7 mouse cellular contexts compared by ENCODE assay signal in genomic region chr5:30709744-30710383, GRCm38 (mm10). TPM values are rescaled to one million over a fixed set of nuclear protein-coding genes. Genes with fewer than 3 reads are reported as not detected.
DNase-seq lines count a peak whose midpoint lies in the region; ATAC-seq and TF ChIP-seq lines count a peak whose summit lies in the region.

No protein-coding gene starts in this region.

- no peak overlapping the region for H3K4me3 ChIP-seq in E14TG2a.4 (replicated peaks; ENCODE audit: low read length)
- no peak overlapping the region for H3K4me3 ChIP-seq in heart, postnatal 0 days (ENCODE audit: low read depth, low read length)
- H3K4me3 ChIP-seq in spleen, adult 2 months (ENCODE audit: extremely low read depth, insufficient read depth, insufficient read length) = no peak overlapping the region

- no peak overlapping the region for H3K4me2 ChIP-seq in heart, postnatal 0 days (ENCODE audit: low read depth, low read length)

- WGBS in heart, postnatal 0 days = 10% methylated on average over 13 of the region's 13 CpGs
- 8% methylated on average over 13 of the region's 13 CpGs for WGBS in spleen, adult 2 months

- DNase-seq in embryo, embryonic 10 days (ENCODE audit: low spot score) = peak; percentile 90
- peak; percentile 74 for DNase-seq in heart, postnatal 0 days (ENCODE audit: low spot score)
- DNase-seq in layer of hippocampus, postnatal 14 days (ENCODE audit: low spot score in 2 of 2) = peak; percentile 83 to 89
- peak; percentile 57 to 58 for DNase-seq in spleen, adult 2 months (ENCODE audit: low read depth in 1 of 2, low spot score in 2 of 2)

- no peak for TF ChIP-seq POLR2A in spleen, adult 2 months (IDR thresholded peaks at IDR 0.05; ENCODE audit: low read depth, low read length)

- no peak overlapping the region for H3K9ac ChIP-seq in heart, postnatal 0 days (replicated peaks; ENCODE audit: low read depth, low read length)

- H3K36me3 ChIP-seq in E14TG2a.4 (ENCODE audit: insufficient read depth, low read length) = no peaks in the 10 kb centered on the region
- H3K36me3 ChIP-seq in heart, postnatal 0 days (replicated peaks; ENCODE audit: control insufficient read depth, insufficient read depth, low read length) = no peaks in the 10 kb centered on the region
- no peaks in the 10 kb centered on the region for H3K36me3 ChIP-seq in spleen, adult 2 months (ENCODE audit: control insufficient read depth, insufficient read depth, low read length)

- peak; percentile 40 for ATAC-seq in activated CD4-positive, CD25-positive, alpha-beta regulatory T cell, adult 4 months
- no peak for ATAC-seq in heart, postnatal 0 days (ENCODE audit: insufficient read depth, low read depth)
- ATAC-seq in megakaryocyte progenitor cell, adult 5-6 weeks (replicated peaks; ENCODE audit: poor library complexity) = peak; percentile 80

- H3K4me1 ChIP-seq in E14TG2a.4 (replicated peaks; ENCODE audit: low read depth, low read length) = peaks cover 40% of the 10 kb centered on the region
- peaks cover 16% of the 10 kb centered on the region for H3K4me1 ChIP-seq in heart, postnatal 0 days (ENCODE audit: control insufficient read depth, insufficient read depth)
- peaks cover 12% of the 10 kb centered on the region for H3K4me1 ChIP-seq in spleen, adult 2 months (ENCODE audit: control insufficient read depth, insufficient read depth, insufficient read length)

- no peak for TF ChIP-seq EP300 in heart, postnatal 0 days (IDR thresholded peaks at IDR 0.05; ENCODE audit: low read depth)

- TF ChIP-seq CTCF in E14TG2a.4 (conservative IDR thresholded peaks at IDR 0.05; ENCODE audit: low read length) = peak; percentile 27; the same call in 1 of the 2 replicates
- TF ChIP-seq CTCF in heart, postnatal 0 days (IDR thresholded peaks at IDR 0.05; ENCODE audit: low read depth) = peak; percentile 80
- peak; percentile 68; the same call in 1 of the 2 replicates for TF ChIP-seq CTCF in spleen, adult 2 months (IDR thresholded peaks at IDR 0.05; ENCODE audit: extremely low read depth, insufficient read depth, insufficient read length, insufficient replicate concordance)

- no peaks in the 10 kb centered on the region for H3K9me3 ChIP-seq in E14TG2a.4 (ENCODE audit: low read length)
- no peaks in the 10 kb centered on the region for H3K9me3 ChIP-seq in heart, postnatal 0 days (replicated peaks; ENCODE audit: control insufficient read depth, low read length)

- H3K27me3 ChIP-seq in E14TG2a.4 (ENCODE audit: insufficient read depth, low read length) = peaks cover 68% of the 10 kb centered on the region
- peaks cover 58% of the 10 kb centered on the region for H3K27me3 ChIP-seq in heart, postnatal 0 days (ENCODE audit: control insufficient read depth, insufficient read depth, low read length)
- H3K27me3 ChIP-seq in spleen, adult 2 months (ENCODE audit: control insufficient read depth, insufficient read depth, low read length) = peaks cover 26% of the 10 kb centered on the region

- no peak overlapping the region for H3K27ac ChIP-seq in heart, postnatal 0 days (ENCODE audit: low read depth)
- no peak overlapping the region for H3K27ac ChIP-seq in spleen, adult 2 months (ENCODE audit: insufficient read depth, low read length)

RNA-seq across cellular contexts. Expression of gene Dpysl5, which starts 1.5 kb away (rescaled TPM):
- polyA plus RNA-seq in activated CD4-positive, CD25-positive, alpha-beta regulatory T cell, adult 4 months (2017; shearing (Covaris generic)) = not detected
- 3.7 and 4.7 TPM in 2 replicates for total RNA-seq in heart, postnatal 0 days (2014; rRNA removed; ENCODE audit: low replicate concordance)
- 0.71 and 0.83 TPM in 2 replicates for polyA plus RNA-seq in heart, postnatal 0 days (2015; fragmentation: Nextera tagmentation; extraction: Ambion mirVana)
- 100 to 1,000 TPM; 114 to 115 TPM for total RNA-seq in layer of hippocampus, postnatal 14 days (2021)
- not detected in 2 replicates for total RNA-seq in megakaryocyte progenitor cell, adult 5-6 weeks (2015)
- total RNA-seq in megakaryocyte progenitor cell, adult 5-6 weeks (2017) = not detected in 2 replicates
- 0.06 and 0.15 TPM in 2 replicates for polyA plus RNA-seq in spleen, adult 2 months (2012; rRNA removed)

RNA-seq across cellular contexts. Expression of gene Cenpa, which starts 43.3 kb away (rescaled TPM):
- 100 to 1,000 TPM in 1 of 2 experiments, 10 to 100 TPM in 1; 79.2 to 115 TPM for polyA plus RNA-seq in activated CD4-positive, CD25-positive, alpha-beta regulatory T cell, adult 4 months (2017; shearing (Covaris generic))
- 87.9 and 158 TPM in 2 replicates for total RNA-seq in heart, postnatal 0 days (2014; rRNA removed; ENCODE audit: low replicate concordance)
- polyA plus RNA-seq in heart, postnatal 0 days (2015; fragmentation: Nextera tagmentation; extraction: Ambion mirVana) = 128 and 158 TPM in 2 replicates
- 1 to 10 TPM; 4.8 to 5.5 TPM for total RNA-seq in layer of hippocampus, postnatal 14 days (2021)
- 152 and 180 TPM in 2 replicates for total RNA-seq in megakaryocyte progenitor cell, adult 5-6 weeks (2015)
- 80.7 and 103 TPM in 2 replicates for total RNA-seq in megakaryocyte progenitor cell, adult 5-6 weeks (2017)
- 47.7 and 56.4 TPM in 2 replicates for polyA plus RNA-seq in spleen, adult 2 months (2012; rRNA removed)

Comparison
In these comparisons a context has a peak if more than half of its experiments do, and no peak if none do; other contexts are left out.
1. CTCF ChIP-seq: peak in every context shown above with its lines; median percentile 80 in heart, postnatal 0 days; 68 in spleen, adult 2 months; 27 in E14TG2a.4.
2. RNA of gene Dpysl5, which starts 1.5 kb away (total RNA-seq): 114 to 115 TPM in layer of hippocampus, postnatal 14 days; 3.7 to 4.7 TPM in heart, postnatal 0 days and not detected in megakaryocyte progenitor cell, adult 5-6 weeks; every median in the first group is over 10 times any median in the second.
3. RNA of gene Cenpa, which starts 43.3 kb away (total RNA-seq): 80.7 to 180 TPM in megakaryocyte progenitor cell, adult 5-6 weeks and 87.9 to 158 TPM in heart, postnatal 0 days; 4.8 to 5.5 TPM in layer of hippocampus, postnatal 14 days; every median in the first group is over 10 times any median in the second.
4. Peak in every context shown above with its lines, with median percentiles within 50 percentile points of each other: DNase-seq.